ENCODE assay signal across 10 mouse cellular contexts in genomic region chr14:47096357-47096756, GRCm38 (mm10).
DNase-seq lines count a peak whose midpoint lies in the region; ATAC-seq lines count a peak whose summit lies in the region.
"Had no signal": no experiment of that assay in that cellular context is flagged by ENCODE, and none has a peak within 500 bp of the region (broad histone marks: within the 10 kb centered on the region; RNA-seq: fewer than 3 reads in every experiment).

No protein-coding gene starts in this region.

- no peaks in the 10 kb centered on the region for H3K9me3 ChIP-seq in heart, embryonic 13.5 days
- no peaks in the 10 kb centered on the region for H3K9me3 ChIP-seq in kidney, embryonic 14.5 days (ENCODE audit: control insufficient read depth, low read length)

- peaks cover 18% of the 10 kb centered on the region for H3K4me1 ChIP-seq in heart, embryonic 13.5 days
- H3K4me1 ChIP-seq in kidney, embryonic 14.5 days (ENCODE audit: control insufficient read depth, insufficient read depth, low read length) = peaks cover 3% of the 10 kb centered on the region; the same call in 1 of the 2 replicates

- no peak for ATAC-seq in heart, embryonic 13.5 days (ENCODE audit: extremely low read depth, insufficient number of reproducible peaks, low FRiP score, low TSS enrichment)
- ATAC-seq in kidney, embryonic 14.5 days (ENCODE audit: low FRiP score, low TSS enrichment) = no peak

- H3K4me2 ChIP-seq in heart, embryonic 13.5 days = no peak overlapping the region
- no peak overlapping the region for H3K4me2 ChIP-seq in kidney, embryonic 14.5 days (replicated peaks; ENCODE audit: low read depth, low read length)
- H3K4me2 ChIP-seq: midbrain, embryonic 11.5 days had no signal

- peaks cover 81% of the 10 kb centered on the region for H3K36me3 ChIP-seq in heart, embryonic 13.5 days
- no peaks in the 10 kb centered on the region for H3K36me3 ChIP-seq in kidney, embryonic 14.5 days (ENCODE audit: control insufficient read depth, insufficient read depth, low read length)

- H3K27me3 ChIP-seq in heart, embryonic 13.5 days (replicated peaks) = no peaks in the 10 kb centered on the region
- H3K27me3 ChIP-seq in kidney, embryonic 14.5 days (ENCODE audit: control insufficient read depth, insufficient read depth, low read length) = no peaks in the 10 kb centered on the region

- H3K9ac ChIP-seq in heart, embryonic 13.5 days = no peak overlapping the region
- H3K9ac ChIP-seq in kidney, embryonic 14.5 days (ENCODE audit: low read depth, low read length) = no peak overlapping the region

- WGBS in heart, embryonic 13.5 days = 42% methylated on average over 5 of the region's 5 CpGs
- WGBS in kidney, embryonic 14.5 days = 91% methylated on average over 5 of the region's 5 CpGs

- peak; percentile 28 for DNase-seq in left cerebral cortex, postnatal 4 days
- no peak for DNase-seq in left cerebral cortex, adult 18-20 months (ENCODE audit: low spot score in 2 of 2)
- DNase-seq in gonadal fat pad, adult 2 months (ENCODE audit: low read depth) = peak; percentile 28
- peak; percentile 55 to 60 for DNase-seq in layer of hippocampus, postnatal 10 days (ENCODE audit: low spot score in 2 of 2)
- no peak for DNase-seq in urinary bladder, postnatal 10 days (ENCODE audit: low spot score)
- DNase-seq: kidney, adult 8-10 months; right cerebral cortex, postnatal 25 days had no signal

- intact Hi-C loops in left cerebral cortex, postnatal 4 days (cut with DNase I) = loop anchor here (10.0 kb wide), 1 partner anchor 158 kb away; no protein-coding TSS in a partner anchor

- no peak overlapping the region for H3K4me3 ChIP-seq in heart, embryonic 13.5 days
- H3K4me3 ChIP-seq in kidney, embryonic 14.5 days (ENCODE audit: low read length) = no peak overlapping the region

- H3K27ac ChIP-seq in heart, embryonic 13.5 days (replicated peaks) = peak overlapping the region; percentile 66
- no peak overlapping the region for H3K27ac ChIP-seq in kidney, embryonic 14.5 days (ENCODE audit: low read depth, low read length)

Comparison
In these comparisons a context has a peak if more than half of its experiments do, and no peak if none do; other contexts are left out.
1. DNase-seq: peak in left cerebral cortex, postnatal 4 days (single experiment), gonadal fat pad, adult 2 months (single experiment) and layer of hippocampus, postnatal 10 days (2 of 2); none in left cerebral cortex, adult 18-20 months (0 of 2) and urinary bladder, postnatal 10 days (single experiment).